Mouse (Mus musculus): ENCODE results near the gene Heatr5a.

DNA sequence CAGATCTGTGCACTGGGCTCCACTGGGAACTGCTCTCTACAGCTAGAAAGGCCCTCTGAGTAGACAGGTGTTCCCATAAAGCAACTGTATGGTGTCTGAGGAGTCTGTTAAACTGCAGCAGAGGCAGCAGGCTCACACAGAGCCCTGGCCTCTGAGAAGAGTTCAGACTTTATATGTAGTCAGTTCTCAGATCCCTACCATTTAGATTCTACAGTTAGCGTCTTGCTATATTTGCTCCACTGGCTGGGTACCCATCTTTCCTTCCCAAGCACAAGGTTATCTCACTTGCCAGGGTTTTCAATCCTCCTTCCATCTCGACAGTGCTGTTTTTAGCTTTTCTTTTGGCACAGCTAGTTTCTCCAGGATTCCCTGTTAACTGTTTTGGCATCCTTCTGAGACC lies 19.5 kb upstream of the Heatr5a start:
- no peak for TF ChIP-seq GATA1 (IDR thresholded peaks at IDR 0.05; ENCODE audit: borderline replicate concordance, low read length)
- no peak for TF ChIP-seq FLI1 (IDR thresholded peaks at IDR 0.05; ENCODE audit: low read length)

All from megakaryocyte, embryonic 14.5 days (primary cell).